Mouse (Mus musculus): ENCODE measurements around the gene Mb21d2. TPM values are rescaled to one million over a fixed set of nuclear protein-coding genes. Genes with fewer than 3 reads are reported as not detected.

Mb21d2 gene
- total and polyA plus RNA-seq, 3 experiments, result not detected

DNA sequence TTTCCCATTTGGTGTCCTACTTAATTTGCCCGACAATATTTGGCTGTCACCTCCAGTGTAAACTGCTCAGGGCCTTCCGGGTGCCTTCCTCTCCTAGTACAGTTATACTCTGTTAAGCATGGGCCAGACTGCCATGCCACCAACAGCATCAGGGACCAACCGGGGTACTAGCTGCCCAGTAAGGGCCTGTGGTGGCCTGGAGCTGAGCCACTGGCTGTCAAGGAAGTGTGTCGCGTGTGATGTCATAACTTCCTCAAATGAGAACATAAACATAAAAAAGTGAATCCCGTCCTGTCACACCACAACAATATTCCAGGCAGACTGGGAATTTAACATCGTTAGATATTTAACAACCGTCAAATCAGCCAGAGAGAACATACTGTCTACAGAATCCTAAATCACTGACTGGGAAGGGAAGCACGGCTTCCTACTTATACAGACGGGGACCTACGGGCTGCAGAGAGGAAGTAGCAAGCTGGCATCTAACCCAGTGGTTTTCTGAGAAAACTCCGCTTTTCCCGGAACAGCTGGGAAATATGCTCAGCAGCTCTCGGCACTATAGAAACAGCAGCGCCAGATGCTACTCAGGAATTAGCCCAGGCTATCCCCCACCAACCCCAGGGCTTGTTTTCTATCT is 17.9 kb downstream of the Mb21d2 start:
- Histone ChIP-seq H3K36me3 (replicated peaks in 1 of 2; ENCODE audit: control insufficient read depth in 1 of 2, insufficient read depth in 1 of 2, low read length in 1 of 2) (no peaks in the 10 kb centered on the region), H3K4me3 (replicated peaks in 1 of 3; ENCODE audit: low read depth in 2 of 3, low read length in 2 of 3, poor library complexity in 1 of 3) (no peak overlapping the region), H3K27ac (ENCODE audit: insufficient read depth, low read depth) (no peak overlapping the region), H3K27me3 (replicated peaks) (no peaks in the 10 kb centered on the region), H3K4me1 (ENCODE audit: control insufficient read depth in 1 of 2, insufficient read depth in 2 of 2) (no peaks in the 10 kb centered on the region), H3K4me2 (ENCODE audit: insufficient read depth, low read depth, poor library complexity, severe bottlenecking) (no peak overlapping the region), H3K9me3 (replicated peaks; ENCODE audit: low read length) (peaks cover 88% of the 10 kb centered on the region), H3K9ac (ENCODE audit: insufficient read depth, low read depth) (no peak overlapping the region), H3K79me2 (replicated peaks; ENCODE audit: control insufficient read depth, extremely low read depth, insufficient read depth, poor library complexity, severe bottlenecking) (no peaks in the 10 kb centered on the region)
- DNase-seq (ENCODE audit: extremely low read depth), result no peak
- dilution Hi-C loops (cut with MboI; ENCODE audit: extremely low pct_ligation_motif_present, extremely low pct_unique_long_range_greater_than_20kb, low sequenced_read_pairs), result no loop called here
- no peak for TF ChIP-seq SIN3A (IDR thresholded peaks at IDR 0.05; ENCODE audit: low read length)
- no peak for TF ChIP-seq MAZ (IDR thresholded peaks at IDR 0.05; ENCODE audit: low read depth, low read length)
- no peak for TF ChIP-seq MAFK (IDR thresholded peaks at IDR 0.05; ENCODE audit: insufficient replicate concordance, low read length)
- TF ChIP-seq GABPA (IDR thresholded peaks at IDR 0.05; ENCODE audit: insufficient replicate concordance, low read depth, low read length), result no peak
- no peak for TF ChIP-seq TBP (conservative IDR thresholded peaks at IDR 0.05; ENCODE audit: low read depth, low read length)
- no peak for TF ChIP-seq CHD2 (IDR thresholded peaks at IDR 0.05; ENCODE audit: low read length)
- no peak for TF ChIP-seq BHLHE40 (IDR thresholded peaks at IDR 0.05; ENCODE audit: low read depth, low read length)
- no peak for TF ChIP-seq RCOR1 (conservative IDR thresholded peaks at IDR 0.05; ENCODE audit: low read depth, low read length)
- TF ChIP-seq POLR2AphosphoS2 (IDR thresholded peaks at IDR 0.05; ENCODE audit: low read depth, low read length), result no peak
- TF ChIP-seq IRF4 (IDR thresholded peaks at IDR 0.05; ENCODE audit: low read depth, low read length), result no peak
- TF ChIP-seq ETS1 (conservative IDR thresholded peaks at IDR 0.05; ENCODE audit: low read depth, low read length), result no peak
- no peak for TF ChIP-seq E2F4 (IDR thresholded peaks at IDR 0.05; ENCODE audit: insufficient replicate concordance, low read depth, low read length)
- TF ChIP-seq ZC3H11A (IDR thresholded peaks at IDR 0.05; ENCODE audit: low read depth, low read length), result no peak
- no peak for TF ChIP-seq SMC3 (IDR thresholded peaks at IDR 0.05; ENCODE audit: low read depth, low read length)
- TF ChIP-seq JUND (conservative IDR thresholded peaks at IDR 0.05; ENCODE audit: low read depth, low read length), result no peak
- in situ Hi-C loops (cut with MboI; ENCODE audit: low pct_ligation_motif_present, low pct_unique_long_range_greater_than_20kb, low sequenced_read_pairs), result no loop called here

DNA sequence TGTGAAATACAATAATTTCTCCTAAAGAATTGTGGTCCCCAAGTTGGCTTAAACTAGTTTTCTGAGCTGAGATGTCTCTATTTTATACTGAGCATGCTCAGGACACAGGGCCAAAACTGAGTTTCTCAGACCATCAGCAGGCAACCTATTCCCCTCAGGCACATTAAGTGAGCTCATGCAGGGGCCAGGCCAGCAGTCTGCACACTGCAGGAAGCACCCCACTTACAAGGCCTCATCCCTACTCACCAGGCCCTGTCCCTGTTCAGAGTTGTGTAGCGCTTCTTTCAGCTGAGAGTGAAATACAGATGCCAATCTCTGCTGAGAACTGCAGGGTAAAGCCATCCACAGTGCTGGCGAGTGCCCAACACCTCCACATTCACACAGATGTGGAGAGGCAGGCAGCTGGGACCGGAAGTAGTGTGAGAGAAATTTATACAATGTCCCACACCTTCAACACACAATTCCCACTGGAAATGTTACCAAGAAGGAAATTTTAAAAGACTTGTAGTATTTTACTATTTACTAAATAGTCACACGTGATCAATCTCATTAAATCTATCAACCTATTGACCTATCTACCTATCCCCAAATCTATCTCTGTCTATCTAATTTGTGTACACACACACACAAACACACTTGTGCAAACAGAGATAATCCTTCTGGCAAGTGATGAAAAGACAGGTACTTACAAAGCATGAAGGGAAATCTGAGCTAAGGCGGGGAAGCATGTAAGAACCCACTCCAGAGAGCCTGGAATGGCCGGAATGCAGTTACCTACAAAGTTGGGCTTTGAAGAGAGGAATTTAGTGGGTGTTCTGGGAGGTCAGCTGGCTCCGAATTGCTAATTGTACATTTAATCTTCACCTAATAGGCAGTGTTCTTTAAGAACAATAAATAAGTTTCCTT is 22.9 kb downstream of the Mb21d2 start:
- TF ChIP-seq BHLHE40 (IDR thresholded peaks at IDR 0.05; ENCODE audit: low read depth, low read length) (no peak), ZC3H11A (IDR thresholded peaks at IDR 0.05; ENCODE audit: low read depth, low read length) (no peak), PAX5 (IDR thresholded peaks at IDR 0.05; ENCODE audit: low read length) (no peak), MYC (IDR thresholded peaks at IDR 0.05; ENCODE audit: low read depth, low read length) (no peak), MAX (IDR thresholded peaks at IDR 0.05; ENCODE audit: low read length) (no peak), USF2 (conservative IDR thresholded peaks at IDR 0.05; ENCODE audit: low read depth, low read length) (no peak), KAT2A (IDR thresholded peaks at IDR 0.05; ENCODE audit: insufficient replicate concordance, low read length) (no peak), E2F4 (IDR thresholded peaks at IDR 0.05; ENCODE audit: insufficient replicate concordance, low read depth, low read length) (no peak), RCOR1 (conservative IDR thresholded peaks at IDR 0.05; ENCODE audit: low read depth, low read length) (no peak), MAZ (IDR thresholded peaks at IDR 0.05; ENCODE audit: low read depth, low read length) (no peak), SIN3A (IDR thresholded peaks at IDR 0.05; ENCODE audit: low read length) (no peak), ELF1 (IDR thresholded peaks at IDR 0.05; ENCODE audit: low read depth, low read length) (no peak), TCF12 (IDR thresholded peaks at IDR 0.05; ENCODE audit: low read depth, low read length) (no peak)
- Histone ChIP-seq H3K4me2 (ENCODE audit: insufficient read depth, low read depth, poor library complexity, severe bottlenecking) (no peak overlapping the region), H3K4me1 (ENCODE audit: control insufficient read depth in 1 of 2, insufficient read depth in 2 of 2) (no peaks in the 10 kb centered on the region), H3K9ac (ENCODE audit: insufficient read depth, low read depth) (no peak overlapping the region), H3K27me3 (replicated peaks) (no peaks in the 10 kb centered on the region), H3K9me3 (replicated peaks; ENCODE audit: low read length) (peaks cover 84% of the 10 kb centered on the region), H3K4me3 (replicated peaks in 1 of 3; ENCODE audit: low read depth in 2 of 3, low read length in 2 of 3, poor library complexity in 1 of 3) (no peak overlapping the region), H3K27ac (ENCODE audit: insufficient read depth, low read depth) (no peak overlapping the region), H3K79me2 (replicated peaks; ENCODE audit: control insufficient read depth, extremely low read depth, insufficient read depth, poor library complexity, severe bottlenecking) (no peaks in the 10 kb centered on the region), H3K36me3 (replicated peaks in 1 of 2; ENCODE audit: control insufficient read depth in 1 of 2, insufficient read depth in 1 of 2, low read length in 1 of 2) (no peaks in the 10 kb centered on the region)
- in situ Hi-C loops (cut with MboI; ENCODE audit: low pct_ligation_motif_present, low pct_unique_long_range_greater_than_20kb, low sequenced_read_pairs), result no loop called here
- dilution Hi-C loops (cut with MboI; ENCODE audit: extremely low pct_ligation_motif_present, extremely low pct_unique_long_range_greater_than_20kb, low sequenced_read_pairs), result no loop called here
- DNase-seq (ENCODE audit: extremely low read depth), result no peak

Measured in CH12.LX (cell line).